Mouse (Mus musculus) heart, embryonic 15.5 days (tissue): ENCODE measurements around the gene Mysm1. TPM values are rescaled to one million over a fixed set of nuclear protein-coding genes. Genes with fewer than 3 reads are reported as not detected.

Source experiments
- ATAC-seq: fragments of 200-750 bp; cut with Nextera tagmentation; replicated peaks from 2 replicates; pipeline ENCODE4 v1.8.0; 2017; ENCODE audit warnings: low read depth, moderate TSS enrichment; ENCODE audit not compliant: insufficient number of reproducible peaks, insufficient read depth, low FRiP score
- H3K27ac ChIP-seq: fragments of 300-500 bp; sonication (generic); 2 replicates; pipeline ENCODE4 v1.5.1; 2015; ENCODE audit warnings: mild to moderate bottlenecking, inconsistent platforms
- H3K27me3 ChIP-seq: fragments of 300-500 bp; sonication (generic); 2 replicates; pipeline ENCODE4 v1.6.1; 2015; ENCODE audit warnings: inconsistent platforms
- H3K36me3 ChIP-seq: fragments of 300-500 bp; sonication (generic); 2 replicates; pipeline ENCODE4 v1.6.1; 2015; ENCODE audit warnings: mild to moderate bottlenecking, inconsistent platforms
- H3K4me1 ChIP-seq: fragments of 300-500 bp; sonication (generic); replicated peaks from 2 replicates; pipeline ENCODE4 v1.6.1; 2015; ENCODE audit warnings: inconsistent platforms
- H3K4me2 ChIP-seq: fragments of 300-500 bp; sonication (generic); 2 replicates; pipeline ENCODE4 v1.6.1; 2015; ENCODE audit warnings: inconsistent platforms, mild to moderate bottlenecking, moderate library complexity
- H3K4me3 ChIP-seq: fragments of 300-500 bp; sonication (generic); 2 replicates; pipeline ENCODE4 v1.5.1; 2015; ENCODE audit warnings: mild to moderate bottlenecking, inconsistent platforms
- H3K9ac ChIP-seq: fragments of 300-500 bp; sonication (generic); 2 replicates; pipeline ENCODE4 v1.6.1; 2015; ENCODE audit warnings: mild to moderate bottlenecking, inconsistent platforms
- H3K9me3 ChIP-seq: fragments of 300-500 bp; sonication (generic); replicated peaks from 2 replicates; pipeline ENCODE4 v1.6.1; 2016; ENCODE audit warnings: inconsistent platforms
- WGBS: fragments of 180-500 bp; shearing (Covaris S2); methylation state at CpG from one replicate; pipeline ENCODE4 v1.1.7; 2015; ENCODE audit warnings: mixed read lengths; 5-methylcytosine and 5-hydroxymethylcytosine counted together
- polyA plus RNA-seq: library from polyadenylated mRNA; unstranded; fragments of >200 nt; fragmentation: Nextera tagmentation; extraction: Ambion mirVana; gene quantifications from 2 replicates; pipeline ENCODE4 v1.2.1, GENCODE M21; 2015

Gene Mysm1
- polyA plus RNA-seq, 1 experiment from 2014 or later, result 16.3 TPM

DNA sequence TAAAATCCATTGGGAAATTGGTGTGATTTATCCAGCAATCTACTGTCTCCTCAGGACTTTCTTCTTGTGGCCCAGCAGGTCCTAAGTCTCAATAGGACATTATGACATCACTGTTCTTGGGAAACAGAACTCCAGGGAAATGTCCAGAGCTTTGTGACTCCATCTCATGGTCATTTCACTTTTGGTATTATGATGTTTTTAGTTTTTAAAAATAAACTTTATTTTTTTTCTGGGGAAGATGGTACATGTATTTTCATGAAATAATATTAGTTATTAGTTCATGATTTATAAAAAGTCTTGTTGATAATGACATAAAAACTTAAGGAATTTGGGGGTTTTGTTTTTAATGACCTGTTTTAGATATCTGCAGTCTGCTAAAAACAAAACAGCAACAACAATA lies 50.2 kb downstream of the Mysm1 start, which contains the start of gene Eqtn:
TSS of gene Eqtn (minus strand) at position 101 of the 400 bp plus-strand sequence.
- Histone ChIP-seq H3K4me2 (no peak within 1 kb of the TSS), H3K36me3 (no peaks in the 10 kb centered on the region), H3K27ac (no peak within 1 kb of the TSS), H3K9me3 (no peaks in the 10 kb centered on the region), H3K9ac (no peak within 1 kb of the TSS), H3K4me3 (no peak within 1 kb of the TSS), H3K27me3 (no peaks in the 10 kb centered on the region), H3K4me1 (no peaks in the 10 kb centered on the region)
- no peak for ATAC-seq

- no peak for ATAC-seq
- no peak overlapping the region for H3K27ac ChIP-seq
- no peaks in the 10 kb centered on the region for H3K27me3 ChIP-seq
- no peaks in the 10 kb centered on the region for H3K9me3 ChIP-seq
- no peak overlapping the region for H3K4me2 ChIP-seq
- no peaks in the 10 kb centered on the region for H3K4me1 ChIP-seq
- 39% methylated on average over 3 of the region's 3 CpGs for WGBS
- no peaks in the 10 kb centered on the region for H3K36me3 ChIP-seq
- H3K4me3 ChIP-seq, result no peak overlapping the region
- no peak overlapping the region for H3K9ac ChIP-seq
These were observed 77.1 kb downstream of the Mysm1 start for GRCm38 (mm10) chr4:94901780-94902179.

GRCm38 (mm10) chr4:94900744-94901143 lies 78.2 kb downstream of the Mysm1 start:
- Histone ChIP-seq H3K27me3 (no peaks in the 10 kb centered on the region), H3K4me1 (no peaks in the 10 kb centered on the region), H3K9me3 (no peaks in the 10 kb centered on the region), H3K36me3 (no peaks in the 10 kb centered on the region), H3K4me2 (no peak overlapping the region), H3K9ac (no peak overlapping the region), H3K27ac (no peak overlapping the region), H3K4me3 (no peak overlapping the region)
- no peak for ATAC-seq
- WGBS, result 12% methylated on average over 2 of the region's 2 CpGs

Other genes with a start within 250 kb of the Mysm1 start
- 37.1 and 45.3 TPM in 2 replicates for gene Tek, start 239.8 kb downstream of the Mysm1 start, polyA plus RNA-seq
- not detected in 2 replicates for gene Eqtn, start 50.3 kb downstream of the Mysm1 start, polyA plus RNA-seq
- gene Jun, start 73.1 kb upstream of the Mysm1 start, polyA plus RNA-seq, result 70.7 and 75.5 TPM in 2 replicates